Mouse (Mus musculus) embryonic facial prominence, embryonic 12.5 days (tissue): ENCODE measurements around the gene Wnt9a. TPM values are rescaled to one million over a fixed set of nuclear protein-coding genes. Genes with fewer than 3 reads are reported as not detected.
"Not testable (repeated sequence)": the region's sequence is repeated elsewhere in the genome, so short reads cannot be mapped to it uniquely, and the experiment has no call there.

ENCODE experiments used
- ATAC-seq: fragments of 200-750 bp; cut with Nextera tagmentation; 2 replicates; pipeline ENCODE4 v1.8.0; 2017; ENCODE audit not compliant: insufficient number of reproducible peaks, insufficient read depth, low FRiP score, low TSS enrichment
- H3K27ac ChIP-seq: fragments of 300-500 bp; sonication (generic); 2 replicates; pipeline ENCODE4 v1.5.1; 2016; ENCODE audit warnings: mild to moderate bottlenecking
- H3K27me3 ChIP-seq: fragments of 300-500 bp; sonication (generic); 2 replicates; pipeline ENCODE4 v1.6.1; 2016; ENCODE audit warnings: mild to moderate bottlenecking, moderate library complexity
- H3K36me3 ChIP-seq: fragments of 300-500 bp; sonication (generic); 2 replicates; pipeline ENCODE4 v1.6.1; 2016; ENCODE audit warnings: mild to moderate bottlenecking
- H3K4me1 ChIP-seq: fragments of 300-500 bp; sonication (generic); 2 replicates; pipeline ENCODE4 v1.6.1; 2016
- H3K4me2 ChIP-seq: fragments of 300-500 bp; sonication (generic); replicated peaks from 2 replicates; pipeline ENCODE4 v1.6.1; 2016; ENCODE audit warnings: mild to moderate bottlenecking, moderate library complexity
- H3K4me3 ChIP-seq: fragments of 300-500 bp; sonication (generic); 2 replicates; pipeline ENCODE4 v1.5.1; 2016; ENCODE audit warnings: mild to moderate bottlenecking
- H3K9ac ChIP-seq: fragments of 300-500 bp; sonication (generic); 2 replicates; pipeline ENCODE4 v1.6.1; 2016; ENCODE audit warnings: mild to moderate bottlenecking, moderate library complexity
- H3K9me3 ChIP-seq: fragments of 300-500 bp; sonication (generic); 2 replicates; pipeline ENCODE4 v1.6.1; 2016; ENCODE audit warnings: mild to moderate bottlenecking, moderate library complexity
- WGBS: fragments of 180-500 bp; shearing (Covaris S2); methylation state at CpG from one replicate; pipeline ENCODE4 v1.1.7; 2016; 5-methylcytosine and 5-hydroxymethylcytosine counted together
- polyA plus RNA-seq: library from polyadenylated mRNA; unstranded; fragments of >200 nt; fragmentation: Nextera tagmentation; extraction: Ambion mirVana; gene quantifications from 2 replicates; pipeline ENCODE4 v1.2.1, GENCODE M21; 2016

The Wnt9a gene
- polyA plus RNA-seq, 1 experiment from 2014 or later: 5.9 TPM

DNA sequence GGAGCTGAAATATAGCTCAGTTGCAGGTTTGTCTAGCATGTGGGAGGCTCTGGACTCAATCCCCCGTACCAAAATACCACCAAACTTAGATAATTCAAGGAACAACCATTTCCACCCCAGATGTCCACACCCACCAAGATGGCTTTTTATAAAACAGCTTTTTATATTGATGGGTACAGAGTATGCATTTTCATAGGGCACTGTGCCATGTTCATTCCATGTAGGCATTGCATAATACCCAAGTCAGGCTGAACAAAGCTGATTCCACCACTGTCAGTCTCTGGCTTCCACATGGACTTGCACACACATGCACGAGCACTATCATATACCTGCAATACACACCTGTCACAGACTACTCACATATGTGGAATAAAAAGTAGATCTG, 32.0 kb downstream of the Wnt9a start:
- Histone ChIP-seq H3K4me3 (no peak overlapping the region), H3K4me2 (no peak overlapping the region), H3K27me3 (no peaks in the 10 kb centered on the region), H3K27ac (no peak overlapping the region), H3K9ac (no peak overlapping the region), H3K4me1 (peaks cover 9% of the 10 kb centered on the region; the same call in 1 of the 2 replicates), H3K9me3 (no peaks in the 10 kb centered on the region), H3K36me3 (no peaks in the 10 kb centered on the region)
- WGBS: 85% methylated on average over 2 of the region's 2 CpGs
- ATAC-seq: no peak

DNA sequence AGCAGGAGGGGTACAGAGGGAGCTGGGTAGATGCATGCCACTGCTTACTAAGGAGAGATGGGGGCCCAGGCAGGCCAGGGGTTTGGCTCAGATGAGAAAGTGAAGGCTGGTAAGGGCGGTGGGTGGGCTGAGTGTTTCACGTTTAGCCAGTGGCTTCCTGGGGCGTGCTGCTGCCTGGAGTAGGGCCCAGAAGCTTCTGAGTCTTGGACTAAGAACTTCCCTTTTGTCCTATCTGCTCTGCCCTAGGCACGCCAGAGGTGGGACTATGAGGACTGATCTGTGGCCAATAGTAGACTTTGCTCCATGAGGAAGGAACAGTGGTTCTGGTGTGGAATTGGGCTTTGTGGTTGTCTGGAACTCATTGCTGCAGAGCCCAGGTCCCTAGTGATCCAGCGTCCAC, 36.2 kb downstream of the Wnt9a start:
- no peaks in the 10 kb centered on the region for H3K27me3 ChIP-seq
- no peak for ATAC-seq
- H3K36me3 ChIP-seq: no peaks in the 10 kb centered on the region
- peaks cover 5% of the 10 kb centered on the region; the same call in 1 of the 2 replicates for H3K4me1 ChIP-seq
- no peaks in the 10 kb centered on the region for H3K9me3 ChIP-seq
- H3K27ac ChIP-seq: no peak overlapping the region
- no peak overlapping the region for H3K4me3 ChIP-seq
- no peak overlapping the region for H3K9ac ChIP-seq
- H3K4me2 ChIP-seq: no peak overlapping the region
- 75% methylated on average over 5 of the region's 5 CpGs for WGBS

DNA sequence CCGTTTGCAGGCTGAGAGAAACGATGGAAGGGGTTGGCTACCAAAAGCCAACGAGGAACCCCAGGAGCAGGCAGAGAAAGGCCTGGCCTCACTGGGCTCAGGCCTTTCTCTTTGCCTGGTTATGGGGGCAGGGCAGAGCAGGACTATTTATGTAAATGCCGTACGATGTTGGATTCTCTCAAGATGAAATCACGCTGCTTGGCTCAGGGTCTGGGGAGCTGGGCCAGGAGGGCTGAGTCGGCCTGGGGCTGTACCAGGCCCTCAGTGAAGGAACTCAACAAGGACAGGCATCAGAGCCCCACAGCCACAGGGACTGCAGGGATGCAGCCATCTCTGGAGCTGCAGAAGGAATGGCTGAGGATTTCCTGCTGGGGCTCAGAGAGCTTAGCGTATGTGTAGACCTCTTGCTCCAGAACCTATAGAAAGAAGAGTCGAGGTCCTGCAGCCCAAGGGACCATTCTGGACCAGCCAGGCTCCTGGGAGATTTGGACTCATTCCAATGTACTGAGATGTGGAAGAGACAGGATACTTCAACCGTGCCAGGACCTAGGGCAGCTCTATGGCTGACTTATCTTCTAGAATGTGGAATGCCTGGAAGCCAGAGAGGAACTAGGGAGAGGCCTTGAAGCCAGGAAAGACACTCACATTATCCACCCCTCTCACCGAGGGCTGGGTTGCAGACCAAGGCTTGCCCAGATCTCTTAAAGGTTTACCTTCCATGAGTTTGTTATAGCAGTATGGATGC, 39.6 kb downstream of the Wnt9a start:
- WGBS: 80% methylated on average over 11 of the region's 11 CpGs
- Histone ChIP-seq H3K4me1 (peaks cover 17% of the 10 kb centered on the region; the same call in 1 of the 2 replicates), H3K9me3 (no peaks in the 10 kb centered on the region), H3K4me3 (no peak overlapping the region), H3K4me2 (no peak overlapping the region), H3K27me3 (no peaks in the 10 kb centered on the region), H3K9ac (no peak overlapping the region), H3K27ac (no peak overlapping the region), H3K36me3 (no peaks in the 10 kb centered on the region)
- no peak for ATAC-seq

DNA sequence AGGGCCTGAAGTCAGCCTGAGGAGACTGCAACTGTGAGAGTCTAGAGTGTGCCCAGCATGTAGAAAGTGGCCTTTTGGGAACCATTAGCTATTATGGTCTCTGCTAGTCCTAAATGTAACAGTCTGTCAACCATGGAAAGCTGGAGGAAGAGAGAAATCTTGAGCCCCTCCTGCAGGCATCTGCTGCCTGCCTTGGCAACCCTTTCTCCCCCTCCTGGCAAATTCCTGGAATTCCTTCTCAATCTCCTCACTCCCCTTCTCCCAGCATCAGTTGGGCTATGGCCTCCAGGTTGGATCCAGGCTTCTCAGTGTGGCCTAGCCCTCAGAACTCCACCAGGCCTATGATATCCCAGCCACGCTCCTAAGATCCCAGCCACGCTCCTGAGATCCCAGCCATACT, 43.6 kb downstream of the Wnt9a start:
- Histone ChIP-seq H3K4me1 (peaks cover 17% of the 10 kb centered on the region; the same call in 1 of the 2 replicates), H3K9ac (no peak overlapping the region), H3K27me3 (no peaks in the 10 kb centered on the region), H3K4me3 (no peak overlapping the region), H3K4me2 (no peak overlapping the region), H3K9me3 (no peaks in the 10 kb centered on the region), H3K36me3 (no peaks in the 10 kb centered on the region), H3K27ac (peak overlapping the region; percentile 72)
- WGBS: 65% methylated on average over 2 of the region's 2 CpGs
- ATAC-seq: no peak

DNA sequence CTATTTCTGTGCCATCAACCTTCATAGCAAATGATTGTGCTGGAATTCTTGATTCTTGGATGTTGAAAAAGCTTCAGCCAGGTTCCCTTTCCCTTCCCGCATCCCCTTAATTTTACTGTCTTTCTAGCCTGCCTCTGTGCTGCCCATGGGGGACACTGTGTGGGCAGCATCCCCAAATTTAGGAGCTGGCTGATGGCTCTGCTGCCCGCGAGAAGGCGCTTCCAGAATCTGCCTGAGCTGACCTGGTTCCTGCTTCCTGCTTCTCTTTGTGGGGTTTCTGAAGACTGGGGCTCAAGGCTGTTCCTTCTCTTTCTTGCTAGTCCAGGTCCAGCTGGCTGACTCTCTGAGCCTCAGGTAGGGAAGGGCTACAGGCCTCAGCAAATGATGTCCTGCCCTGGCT, 48.1 kb downstream of the Wnt9a start:
- ATAC-seq: no peak
- Histone ChIP-seq H3K36me3 (no peaks in the 10 kb centered on the region), H3K4me3 (no peak overlapping the region), H3K27ac (no peak overlapping the region), H3K27me3 (no peaks in the 10 kb centered on the region), H3K9me3 (no peaks in the 10 kb centered on the region), H3K4me2 (no peak overlapping the region), H3K9ac (no peak overlapping the region), H3K4me1 (peaks cover 9% of the 10 kb centered on the region; the same call in 1 of the 2 replicates)
- 84% methylated on average over 4 of the region's 4 CpGs for WGBS

- Histone ChIP-seq H3K4me1 (no peaks in the 10 kb centered on the region), H3K27ac (no peak overlapping the region), H3K4me2 (no peak overlapping the region), H3K4me3 (no peak overlapping the region), H3K27me3 (no peaks in the 10 kb centered on the region; the same call in 1 of the 2 replicates), H3K36me3 (no peaks in the 10 kb centered on the region), H3K9ac (no peak overlapping the region), H3K9me3 (no peaks in the 10 kb centered on the region)
- 58% methylated on average over 11 of the region's 11 CpGs for WGBS
- ATAC-seq: no peak
Observed at GRCm38 (mm10) chr11:59356874-59357289, 50.2 kb downstream of the Wnt9a start.

DNA sequence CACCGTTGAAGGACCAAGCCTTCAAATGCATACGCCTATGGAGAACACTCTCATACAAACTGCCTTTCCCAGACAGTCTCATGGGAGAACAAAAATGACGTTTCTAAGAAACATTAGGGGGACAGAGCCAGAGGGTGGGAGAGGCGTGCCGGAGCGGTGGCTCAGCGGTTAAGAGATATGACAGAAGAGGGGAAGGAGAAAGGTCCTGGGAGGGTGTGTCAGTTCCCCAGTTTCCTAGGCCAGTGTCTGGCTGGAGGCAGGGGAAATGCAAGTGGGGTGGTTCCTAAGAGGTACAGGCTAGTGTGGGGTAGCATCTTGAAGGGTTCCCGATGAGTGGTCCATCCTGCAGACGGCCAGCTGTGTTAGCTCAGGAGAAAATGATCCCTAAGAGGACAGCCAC, 54.6 kb downstream of the Wnt9a start:
- no peak overlapping the region for H3K9ac ChIP-seq
- no peak for ATAC-seq
- no peak overlapping the region for H3K4me2 ChIP-seq
- no peaks in the 10 kb centered on the region for H3K9me3 ChIP-seq
- no peaks in the 10 kb centered on the region for H3K36me3 ChIP-seq
- H3K27me3 ChIP-seq: no peaks in the 10 kb centered on the region; the same call in 1 of the 2 replicates
- H3K4me3 ChIP-seq: no peak overlapping the region
- H3K4me1 ChIP-seq: peaks cover 19% of the 10 kb centered on the region
- 89% methylated on average over 9 of the region's 9 CpGs for WGBS
- no peak overlapping the region for H3K27ac ChIP-seq

GRCm38 (mm10) chr11:59364007-59364406, 57.3 kb downstream of the Wnt9a start:
- Histone ChIP-seq H3K4me2 (no peak overlapping the region), H3K4me1 (peaks cover 25% of the 10 kb centered on the region), H3K36me3 (no peaks in the 10 kb centered on the region), H3K9me3 (no peaks in the 10 kb centered on the region), H3K9ac (no peak overlapping the region), H3K27ac (peak overlapping the region; percentile 57), H3K27me3 (no peaks in the 10 kb centered on the region; the same call in 1 of the 2 replicates), H3K4me3 (no peak overlapping the region)
- WGBS: 79% methylated on average over 9 of the region's 9 CpGs
- no peak for ATAC-seq

- ATAC-seq: no peak
- 66% methylated on average over 3 of the region's 3 CpGs for WGBS
- H3K27ac ChIP-seq: peak overlapping the region; percentile 57
- H3K4me3 ChIP-seq: no peak overlapping the region
- no peaks in the 10 kb centered on the region for H3K36me3 ChIP-seq
- H3K9me3 ChIP-seq: no peaks in the 10 kb centered on the region
- H3K4me2 ChIP-seq: no peak overlapping the region
- H3K4me1 ChIP-seq: peaks cover 25% of the 10 kb centered on the region
- no peak overlapping the region for H3K9ac ChIP-seq
- H3K27me3 ChIP-seq: no peaks in the 10 kb centered on the region; the same call in 1 of the 2 replicates
Observed at GRCm38 (mm10) chr11:59364417-59364816, 57.7 kb downstream of the Wnt9a start.

GRCm38 (mm10) chr11:59366031-59366430, 59.3 kb downstream of the Wnt9a start:
- H3K9ac ChIP-seq: 0 out of 2 replicates have a peak overlapping the region, but pooled peaks have one; percentile 5
- H3K36me3 ChIP-seq: no peaks in the 10 kb centered on the region
- peaks cover 25% of the 10 kb centered on the region for H3K4me1 ChIP-seq
- no peaks in the 10 kb centered on the region for H3K9me3 ChIP-seq
- H3K27ac ChIP-seq: 0 out of 2 replicates have a peak overlapping the region, but pooled peaks have one; percentile 47
- no peak for ATAC-seq
- H3K27me3 ChIP-seq: no peaks in the 10 kb centered on the region; the same call in 1 of the 2 replicates
- WGBS: 61% methylated on average over 3 of the region's 3 CpGs
- H3K4me2 ChIP-seq: no peak overlapping the region
- H3K4me3 ChIP-seq: no peak overlapping the region

DNA sequence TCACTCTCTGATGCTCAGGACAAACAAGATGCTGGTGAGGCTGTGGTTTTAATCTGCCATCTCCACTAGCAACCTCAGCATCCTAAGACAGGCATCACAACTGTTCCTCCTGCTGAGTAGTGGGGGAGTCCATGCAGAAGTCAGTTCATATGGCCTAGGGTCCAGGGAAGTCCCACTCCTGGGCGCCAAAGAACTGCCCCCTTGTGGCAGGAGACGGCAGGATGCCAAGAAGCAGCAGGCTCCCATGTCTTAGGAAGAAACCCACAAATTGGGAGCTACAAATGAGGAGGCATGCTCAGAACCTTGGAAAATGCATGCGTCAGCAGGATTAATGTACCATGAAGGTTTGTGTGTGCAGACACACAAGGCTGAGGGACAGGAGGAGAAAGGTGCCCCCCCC, 59.9 kb downstream of the Wnt9a start:
- no peak overlapping the region for H3K9ac ChIP-seq
- no peak overlapping the region for H3K27ac ChIP-seq
- no peak for ATAC-seq
- H3K36me3 ChIP-seq: no peaks in the 10 kb centered on the region
- no peak overlapping the region for H3K4me2 ChIP-seq
- H3K9me3 ChIP-seq: no peaks in the 10 kb centered on the region
- 29% methylated on average over 3 of the region's 3 CpGs for whole genome bisulfite sequencing
- H3K4me3 ChIP-seq: no peak overlapping the region
- no peaks in the 10 kb centered on the region; the same call in 1 of the 2 replicates for H3K27me3 ChIP-seq
- peaks cover 25% of the 10 kb centered on the region for H3K4me1 ChIP-seq

DNA sequence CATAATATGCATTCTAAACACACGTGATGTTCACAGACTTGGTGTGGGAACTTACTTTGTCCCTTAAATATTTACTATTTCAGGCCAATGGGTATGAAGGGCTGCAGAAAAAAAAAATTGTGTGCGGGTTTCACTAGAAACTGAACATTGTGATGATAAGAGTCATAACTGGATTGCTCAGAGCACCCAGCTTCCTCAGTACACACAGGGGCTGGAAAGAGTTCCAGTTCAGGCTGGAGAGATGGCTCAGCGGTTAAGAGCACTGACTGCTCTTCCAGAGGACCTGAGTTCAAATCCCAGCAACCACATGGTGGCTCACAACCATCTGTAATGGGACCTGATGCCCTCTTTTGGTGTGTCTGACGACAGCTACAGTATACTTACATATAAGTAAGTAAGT, 61.2 kb downstream of the Wnt9a start:
- 82% methylated on average over 4 of the region's 4 CpGs for WGBS
- not testable (repeated sequence) for H3K4me3 ChIP-seq, H3K36me3 ChIP-seq, H3K27me3 ChIP-seq, H3K4me2 ChIP-seq, H3K9me3 ChIP-seq, ATAC-seq, H3K9ac ChIP-seq, H3K27ac ChIP-seq
- H3K4me1 ChIP-seq: peaks cover 25% of the 10 kb centered on the region
